Mouse (Mus musculus) forebrain, postnatal 0 days (tissue): ENCODE data around the gene Tbc1d14. TPM values are rescaled to one million over a fixed set of nuclear protein-coding genes. Genes with fewer than 3 reads are reported as not detected.
A peak's percentile ranks its signal among the peaks of the same experiment; 100 is the strongest.

Source experiments
- ATAC-seq: fragments of 200-750 bp; cut with Nextera tagmentation; 2 replicates; pipeline ENCODE4 v1.8.0; 2017; ENCODE audit warnings: mild to moderate bottlenecking, moderate library complexity
- DNase-seq: peaks from one replicate; pipeline ENCODE4 v3.0.0-alpha.2; 2015
- H3K27ac ChIP-seq: fragments of 300-500 bp; sonication (generic); 2 replicates; pipeline ENCODE4 v1.5.1; 2014; ENCODE audit warnings: low read depth, mild to moderate bottlenecking, antibody characterized with exemption, low read length, moderate library complexity, mixed read lengths
- H3K27me3 ChIP-seq: fragments of 300-500 bp; sonication (generic); 2 replicates; pipeline ENCODE4 v1.6.1; 2014; ENCODE audit warnings: mild to moderate bottlenecking, low read length, mixed read lengths; ENCODE audit not compliant: insufficient read depth
- H3K36me3 ChIP-seq: fragments of 300-500 bp; sonication (generic); 2 replicates; pipeline ENCODE4 v1.6.1; 2014; ENCODE audit warnings: mild to moderate bottlenecking, moderate library complexity; ENCODE audit not compliant: insufficient read depth
- H3K4me1 ChIP-seq: fragments of 300-500 bp; sonication (generic); 2 replicates; pipeline ENCODE4 v1.6.1; 2014; ENCODE audit warnings: antibody characterized with exemption; ENCODE audit not compliant: insufficient read depth
- H3K4me2 ChIP-seq: fragments of 300-500 bp; sonication (generic); 2 replicates; pipeline ENCODE4 v1.6.1; 2014; ENCODE audit warnings: low read depth, mild to moderate bottlenecking, moderate library complexity
- H3K4me3 ChIP-seq: fragments of 300-500 bp; sonication (generic); 2 replicates; pipeline ENCODE4 v1.5.1; 2014; ENCODE audit warnings: low read depth, low read length, mixed read lengths
- H3K9ac ChIP-seq: fragments of 300-500 bp; sonication (generic); 2 replicates; pipeline ENCODE4 v1.6.1; 2014; ENCODE audit warnings: mild to moderate bottlenecking
- H3K9me3 ChIP-seq: fragments of 300-500 bp; sonication (generic); 2 replicates; pipeline ENCODE4 v1.6.1; 2016; ENCODE audit warnings: low read length
- CTCF ChIP-seq: sonication (generic); IDR thresholded peaks from 2 replicates; pipeline ENCODE4 v1.5.1; 2016; ENCODE audit warnings: antibody characterized with exemption, control low read depth, low read depth
- WGBS: fragments of 180-500 bp; shearing (Covaris S2); extraction: QIAGEN DNeasy Blood & Tissue Kit; methylation state at CpG from one replicate; pipeline ENCODE4 v1.1.7; 2014; 5-methylcytosine and 5-hydroxymethylcytosine counted together
- polyA plus RNA-seq: library from polyadenylated mRNA; unstranded; fragments of >200 nt; fragmentation: Nextera tagmentation; extraction: Ambion mirVana; gene quantifications from 2 replicates; pipeline ENCODE4 v1.2.1, GENCODE M21; 2015
- total RNA-seq: library from RNA; depleted of rRNA; stranded (reverse); fragments of >200 nt; gene quantifications from 2 replicates; pipeline ENCODE4 v1.2.3, GENCODE M21; 2014

Tbc1d14 gene
- total and polyA plus RNA-seq, 2 experiments from 2014 or later: 29.0 to 74.1 TPM

- no peaks in the 10 kb centered on the region for H3K4me1 ChIP-seq
- H3K27me3 ChIP-seq: no peaks in the 10 kb centered on the region
- peaks cover 94% of the 10 kb centered on the region for H3K36me3 ChIP-seq
- ATAC-seq (peak; percentile 34; the same call in 1 of the 2 replicates), DNase-seq (peak; percentile 3)
- H3K4me2 ChIP-seq: no peak overlapping the region
- H3K4me3 ChIP-seq: no peak overlapping the region
- no peaks in the 10 kb centered on the region for H3K9me3 ChIP-seq
- no peak overlapping the region for H3K27ac ChIP-seq
- no peak overlapping the region for H3K9ac ChIP-seq
- TF ChIP-seq CTCF: no peak
- WGBS: 75% methylated on average over 5 of the region's 5 CpGs
Observed at GRCm38 (mm10) chr5:36515558-36515957, 77.5 kb downstream of the Tbc1d14 start.

- TF ChIP-seq CTCF: no peak
- H3K27me3 ChIP-seq: no peaks in the 10 kb centered on the region
- WGBS: 92% methylated on average over 1 of the region's 1 CpGs
- H3K4me2 ChIP-seq: no peak overlapping the region
- H3K36me3 ChIP-seq: peaks cover 93% of the 10 kb centered on the region
- no peak overlapping the region for H3K4me3 ChIP-seq
- no peaks in the 10 kb centered on the region for H3K9me3 ChIP-seq
- no peaks in the 10 kb centered on the region for H3K4me1 ChIP-seq
- DNase-seq (no peak), ATAC-seq (no peak)
- no peak overlapping the region for H3K27ac ChIP-seq
- H3K9ac ChIP-seq: no peak overlapping the region
Observed at GRCm38 (mm10) chr5:36515126-36515525, 78.0 kb downstream of the Tbc1d14 start.

GRCm38 (mm10) chr5:36510956-36511355, 82.1 kb downstream of the Tbc1d14 start:
- Histone ChIP-seq H3K36me3 (peaks cover 89% of the 10 kb centered on the region), H3K4me2 (no peak overlapping the region), H3K27me3 (no peaks in the 10 kb centered on the region), H3K4me3 (no peak overlapping the region), H3K9ac (no peak overlapping the region), H3K27ac (no peak overlapping the region), H3K9me3 (no peaks in the 10 kb centered on the region), H3K4me1 (no peaks in the 10 kb centered on the region)
- TF ChIP-seq CTCF: no peak
- no peak for ATAC-seq
- 100% methylated on average over 2 of the region's 2 CpGs for WGBS
- DNase-seq: no peak

- no peaks in the 10 kb centered on the region for H3K9me3 ChIP-seq
- WGBS: 94% methylated on average over 10 of the region's 10 CpGs
- H3K27me3 ChIP-seq: no peaks in the 10 kb centered on the region
- H3K36me3 ChIP-seq: peaks cover 93% of the 10 kb centered on the region
- H3K4me3 ChIP-seq: no peak overlapping the region
- H3K9ac ChIP-seq: no peak overlapping the region
- TF ChIP-seq CTCF: no peak
- H3K27ac ChIP-seq: no peak overlapping the region
- H3K4me2 ChIP-seq: no peak overlapping the region
- no peaks in the 10 kb centered on the region for H3K4me1 ChIP-seq
- ATAC-seq (no peak), DNase-seq (no peak)
Observed at GRCm38 (mm10) chr5:36508351-36508750, 84.7 kb downstream of the Tbc1d14 start.

GRCm38 (mm10) chr5:36505643-36506042, 87.4 kb downstream of the Tbc1d14 start:
- H3K27ac ChIP-seq: no peak overlapping the region
- DNase-seq (no peak), ATAC-seq (no peak)
- WGBS: 66% methylated on average over 5 of the region's 5 CpGs
- H3K4me1 ChIP-seq: no peaks in the 10 kb centered on the region
- no peaks in the 10 kb centered on the region for H3K9me3 ChIP-seq
- H3K27me3 ChIP-seq: no peaks in the 10 kb centered on the region
- no peak overlapping the region for H3K4me3 ChIP-seq
- TF ChIP-seq CTCF: no peak
- no peak overlapping the region for H3K4me2 ChIP-seq
- H3K9ac ChIP-seq: no peak overlapping the region
- peaks cover 94% of the 10 kb centered on the region for H3K36me3 ChIP-seq

- no peak for TF ChIP-seq CTCF
- Histone ChIP-seq H3K4me3 (no peak overlapping the region), H3K27me3 (no peaks in the 10 kb centered on the region), H3K9me3 (no peaks in the 10 kb centered on the region), H3K27ac (no peak overlapping the region), H3K9ac (no peak overlapping the region), H3K4me2 (no peak overlapping the region), H3K36me3 (peaks cover 94% of the 10 kb centered on the region), H3K4me1 (no peaks in the 10 kb centered on the region)
- ATAC-seq: no peak
- DNase-seq: no peak
- 90% methylated on average over 7 of the region's 7 CpGs for WGBS
Observed at GRCm38 (mm10) chr5:36505235-36505634, 87.8 kb downstream of the Tbc1d14 start.

- Histone ChIP-seq H3K27ac (no peak overlapping the region), H3K27me3 (no peaks in the 10 kb centered on the region), H3K9me3 (no peaks in the 10 kb centered on the region), H3K4me2 (no peak overlapping the region), H3K9ac (no peak overlapping the region), H3K4me1 (no peaks in the 10 kb centered on the region), H3K4me3 (no peak overlapping the region), H3K36me3 (peaks cover 70% of the 10 kb centered on the region)
- WGBS: 95% methylated on average over 9 of the region's 9 CpGs
- DNase-seq (no peak), ATAC-seq (no peak)
- TF ChIP-seq CTCF: no peak
Observed at GRCm38 (mm10) chr5:36494709-36495108, 98.4 kb downstream of the Tbc1d14 start.

- no peak overlapping the region for H3K27ac ChIP-seq
- WGBS: 83% methylated on average over 6 of the region's 6 CpGs
- DNase-seq: no peak
- peaks cover 66% of the 10 kb centered on the region for H3K36me3 ChIP-seq
- H3K27me3 ChIP-seq: no peaks in the 10 kb centered on the region
- H3K4me1 ChIP-seq: no peaks in the 10 kb centered on the region
- ATAC-seq: no peak
- no peak overlapping the region for H3K4me2 ChIP-seq
- H3K9me3 ChIP-seq: no peaks in the 10 kb centered on the region
- no peak for TF ChIP-seq CTCF
- H3K9ac ChIP-seq: no peak overlapping the region
- H3K4me3 ChIP-seq: no peak overlapping the region
Observed at GRCm38 (mm10) chr5:36493919-36494318, 99.2 kb downstream of the Tbc1d14 start.
